Mouse (Mus musculus) CH12.LX (cell line): ENCODE results near the gene Rasgrp2. TPM values are rescaled to one million over a fixed set of nuclear protein-coding genes. Genes with fewer than 3 reads are reported as not detected.
A peak's percentile ranks its signal among the peaks of the same experiment; 100 is the strongest.

Experiments used
- DNase-seq: peaks from one replicate; pipeline ENCODE4 v3.0.0-alpha.2; 2013; ENCODE audit errors: extremely low read depth
- H3K27ac ChIP-seq: 2 replicates; pipeline ENCODE4 v1.5.1; 2012; ENCODE audit warnings: low read depth, mild to moderate bottlenecking, control low read depth, moderate library complexity; ENCODE audit not compliant: insufficient read depth
- H3K27me3 ChIP-seq: replicated peaks from 2 replicates; pipeline ENCODE3; 2012; ENCODE audit warnings: inconsistent platforms
- H3K36me3 ChIP-seq, 2 experiments: replicated peaks in 1 of 2; 2 replicates each; pipeline versions ENCODE3 to v1.6.1; 2012; ENCODE audit warnings: inconsistent platforms in 1 of 2, low read length in 1 of 2, mild to moderate bottlenecking in 1 of 2, mixed read lengths in 1 of 2, moderate library complexity in 1 of 2; ENCODE audit not compliant: control insufficient read depth in 1 of 2, insufficient read depth in 1 of 2
- H3K4me1 ChIP-seq, 2 experiments: 2 replicates each; pipeline ENCODE4 v1.6.1; 2012; ENCODE audit warnings: inconsistent platforms in 1 of 2, moderate library complexity in 1 of 2; ENCODE audit not compliant: insufficient read depth in 2 of 2, control insufficient read depth in 1 of 2
- H3K4me2 ChIP-seq: 2 replicates; pipeline ENCODE4 v1.6.1; 2012; ENCODE audit warnings: low read depth, mild to moderate bottlenecking, control low read depth; ENCODE audit not compliant: poor library complexity, insufficient read depth, severe bottlenecking
- H3K4me3 ChIP-seq, 3 experiments: fragments of 150-350 bp in 1 of 3; sonication (generic) in 1 of 3; replicated peaks in 1 of 3; 2 replicates each; pipeline versions ENCODE3 to v1.5.1; 2011 to 2012; ENCODE audit warnings: low read depth in 2 of 3, low read length in 2 of 3, mild to moderate bottlenecking in 2 of 3, moderate library complexity in 2 of 3, control low read depth in 1 of 3, improper control_type of control experiment in 1 of 3, inconsistent platforms in 1 of 3, mixed read lengths in 1 of 3; ENCODE audit not compliant: poor library complexity in 1 of 3
- H3K79me2 ChIP-seq: replicated peaks from 2 replicates; pipeline ENCODE4 v1.6.1; 2012; ENCODE audit warnings: mild to moderate bottlenecking, moderate library complexity; ENCODE audit not compliant: control insufficient read depth, poor library complexity, insufficient read depth, severe bottlenecking; ENCODE audit errors: extremely low read depth
- H3K9ac ChIP-seq: 2 replicates; pipeline ENCODE4 v1.6.1; 2012; ENCODE audit warnings: low read depth, mild to moderate bottlenecking, control low read depth, moderate library complexity; ENCODE audit not compliant: insufficient read depth
- H3K9me3 ChIP-seq: replicated peaks from 2 replicates; pipeline ENCODE3; 2012; ENCODE audit warnings: low read length, inconsistent platforms, mixed read lengths
- BHLHE40 ChIP-seq: IDR thresholded peaks from 2 replicates; pipeline ENCODE4 v1.6.1; 2011; ENCODE audit warnings: mild to moderate bottlenecking, low read depth, low read length, improper control_type of control experiment
- CHD1 ChIP-seq: IDR thresholded peaks from 2 replicates; pipeline ENCODE4 v1.6.1; 2012; ENCODE audit warnings: low read depth, low read length, improper control_type of control experiment, inconsistent platforms
- CHD2 ChIP-seq: IDR thresholded peaks from 2 replicates; pipeline ENCODE4 v1.6.1; 2011; ENCODE audit warnings: low read length, improper control_type of control experiment
- CTCF ChIP-seq, 2 experiments: IDR thresholded peaks in 1 of 2; conservative IDR thresholded peaks in 1 of 2; 2 replicates each; pipeline ENCODE4 v1.5.1; 2011 to 2012; ENCODE audit warnings: low read depth in 2 of 2, low read length in 2 of 2, improper control_type of control experiment in 1 of 2, inconsistent platforms in 1 of 2, mild to moderate bottlenecking in 1 of 2, moderate library complexity in 1 of 2
- E2F4 ChIP-seq: IDR thresholded peaks from 2 replicates; pipeline ENCODE4 v1.6.1; 2011; ENCODE audit warnings: low read depth, low read length, improper control_type of control experiment; ENCODE audit not compliant: insufficient replicate concordance
- ELF1 ChIP-seq: IDR thresholded peaks from 2 replicates; pipeline ENCODE4 v1.6.1; 2014; ENCODE audit warnings: low read depth, mild to moderate bottlenecking, inconsistent platforms, low read length, improper control_type of control experiment
- EP300 ChIP-seq: IDR thresholded peaks from 2 replicates; pipeline ENCODE4 v1.6.1; 2011; ENCODE audit warnings: low read length, improper control_type of control experiment
- ETS1 ChIP-seq: conservative IDR thresholded peaks from 2 replicates; pipeline ENCODE4 v1.6.1; 2012; ENCODE audit warnings: low read depth, mild to moderate bottlenecking, inconsistent platforms, low read length, improper control_type of control experiment, moderate library complexity
- GABPA ChIP-seq: IDR thresholded peaks from 2 replicates; pipeline ENCODE4 v1.6.1; 2012; ENCODE audit warnings: low read depth, low read length, improper control_type of control experiment, inconsistent platforms; ENCODE audit not compliant: insufficient replicate concordance
- HCFC1 ChIP-seq: IDR thresholded peaks from 2 replicates; pipeline ENCODE4 v1.6.1; 2012; ENCODE audit warnings: low read depth, mild to moderate bottlenecking, inconsistent platforms, low read length, improper control_type of control experiment
- IRF4 ChIP-seq: IDR thresholded peaks from 2 replicates; pipeline ENCODE4 v1.6.1; 2014; ENCODE audit warnings: low read depth, mild to moderate bottlenecking, inconsistent platforms, low read length, improper control_type of control experiment
- JUN ChIP-seq: IDR thresholded peaks from 2 replicates; pipeline ENCODE4 v1.6.1; 2011; ENCODE audit warnings: low read depth, mild to moderate bottlenecking, low read length, improper control_type of control experiment, moderate library complexity; ENCODE audit not compliant: insufficient read depth
- JUND ChIP-seq: conservative IDR thresholded peaks from 2 replicates; pipeline ENCODE4 v1.6.1; 2011; ENCODE audit warnings: low read depth, low read length, improper control_type of control experiment
- KAT2A ChIP-seq: IDR thresholded peaks from 2 replicates; pipeline ENCODE4 v1.6.1; 2012; ENCODE audit warnings: low read length, improper control_type of control experiment, inconsistent platforms; ENCODE audit not compliant: insufficient replicate concordance
- MAFK ChIP-seq: IDR thresholded peaks from 2 replicates; pipeline ENCODE4 v1.6.1; 2011; ENCODE audit warnings: low read length, improper control_type of control experiment; ENCODE audit not compliant: insufficient replicate concordance
- MAX ChIP-seq: IDR thresholded peaks from 2 replicates; pipeline ENCODE4 v1.6.1; 2011; ENCODE audit warnings: low read length, improper control_type of control experiment
- MAZ ChIP-seq: IDR thresholded peaks from 2 replicates; pipeline ENCODE4 v1.6.1; 2012; ENCODE audit warnings: low read depth, mild to moderate bottlenecking, inconsistent platforms, low read length, improper control_type of control experiment, moderate library complexity
- MEF2A ChIP-seq: IDR thresholded peaks from 2 replicates; pipeline ENCODE4 v1.6.1; 2014; ENCODE audit warnings: low read depth, mild to moderate bottlenecking, inconsistent platforms, low read length, improper control_type of control experiment, borderline replicate concordance
- MXI1 ChIP-seq: IDR thresholded peaks from 2 replicates; pipeline ENCODE4 v1.6.1; 2011; ENCODE audit warnings: mild to moderate bottlenecking, low read depth, low read length, improper control_type of control experiment
- MYC ChIP-seq: IDR thresholded peaks from 2 replicates; pipeline ENCODE4 v1.6.1; 2011; ENCODE audit warnings: low read depth, mild to moderate bottlenecking, improper control_type of control experiment, low read length
- NELFE ChIP-seq: IDR thresholded peaks from 2 replicates; pipeline ENCODE4 v1.6.1; 2011; ENCODE audit warnings: low read depth, low read length, improper control_type of control experiment
- NRF1 ChIP-seq: IDR thresholded peaks from 2 replicates; pipeline ENCODE4 v1.6.1; 2014; ENCODE audit warnings: low read depth, mild to moderate bottlenecking, inconsistent platforms, low read length, improper control_type of control experiment, moderate library complexity
- PAX5 ChIP-seq: IDR thresholded peaks from 2 replicates; pipeline ENCODE4 v1.6.1; 2012; ENCODE audit warnings: low read length, inconsistent platforms, mixed read lengths
- POLR2A ChIP-seq: IDR thresholded peaks from 2 replicates; pipeline ENCODE4 v1.6.1; 2011; ENCODE audit warnings: low read depth, mild to moderate bottlenecking, improper control_type of control experiment, low read length
- POLR2AphosphoS2 ChIP-seq: IDR thresholded peaks from 2 replicates; pipeline ENCODE4 v1.6.1; 2011; ENCODE audit warnings: low read depth, low read length, improper control_type of control experiment
- RAD21 ChIP-seq: IDR thresholded peaks from 2 replicates; pipeline ENCODE4 v1.6.1; 2011; ENCODE audit warnings: low read depth, mild to moderate bottlenecking, low read length, improper control_type of control experiment, moderate library complexity
- RCOR1 ChIP-seq: conservative IDR thresholded peaks from 2 replicates; pipeline ENCODE4 v1.6.1; 2012; ENCODE audit warnings: low read depth, mild to moderate bottlenecking, inconsistent platforms, low read length, improper control_type of control experiment
- SIN3A ChIP-seq: IDR thresholded peaks from 2 replicates; pipeline ENCODE4 v1.6.1; 2012; ENCODE audit warnings: low read length, improper control_type of control experiment, inconsistent platforms
- SMC3 ChIP-seq: IDR thresholded peaks from 2 replicates; pipeline ENCODE4 v1.6.1; 2011; ENCODE audit warnings: low read depth, low read length, improper control_type of control experiment
- TBP ChIP-seq: conservative IDR thresholded peaks from 2 replicates; pipeline ENCODE4 v1.6.1; 2011; ENCODE audit warnings: low read depth, low read length, improper control_type of control experiment
- TCF12 ChIP-seq: IDR thresholded peaks from 2 replicates; pipeline ENCODE4 v1.6.1; 2014; ENCODE audit warnings: low read depth, mild to moderate bottlenecking, inconsistent platforms, low read length, improper control_type of control experiment
- UBTF ChIP-seq: IDR thresholded peaks from 2 replicates; pipeline ENCODE4 v1.6.1; 2012; ENCODE audit warnings: low read depth, mild to moderate bottlenecking, inconsistent platforms, low read length, improper control_type of control experiment, moderate library complexity
- USF1 ChIP-seq: IDR thresholded peaks from 2 replicates; pipeline ENCODE4 v1.6.1; 2014; ENCODE audit warnings: low read depth, mild to moderate bottlenecking, inconsistent platforms, low read length, improper control_type of control experiment
- USF2 ChIP-seq: conservative IDR thresholded peaks from 2 replicates; pipeline ENCODE4 v1.6.1; 2011; ENCODE audit warnings: low read depth, low read length, improper control_type of control experiment
- ZC3H11A ChIP-seq: IDR thresholded peaks from 2 replicates; pipeline ENCODE4 v1.6.1; 2012; ENCODE audit warnings: low read depth, mild to moderate bottlenecking, inconsistent platforms, low read length, improper control_type of control experiment
- ZKSCAN1 ChIP-seq: IDR thresholded peaks from 2 replicates; pipeline ENCODE4 v1.6.1; 2012; ENCODE audit warnings: low read depth, inconsistent platforms, low read length, improper control_type of control experiment, borderline replicate concordance
- ZMIZ1 ChIP-seq: IDR thresholded peaks from 2 replicates; pipeline ENCODE4 v1.6.1; 2012; ENCODE audit warnings: low read depth, mild to moderate bottlenecking, inconsistent platforms, low read length, improper control_type of control experiment
- ZNF384 ChIP-seq: IDR thresholded peaks from 2 replicates; pipeline ENCODE4 v1.6.1; 2012; ENCODE audit warnings: low read depth, low read length, improper control_type of control experiment, inconsistent platforms
- dilution Hi-C: fragments of 300-500 bp; cut with MboI; formaldehyde crosslinking; loops from 2 replicates; pipeline ENCODE4 v1.14.3; 2020; ENCODE audit warnings: low sequenced_read_pairs; ENCODE audit not compliant: extremely low pct_unique_long_range_greater_than_20kb, extremely low pct_ligation_motif_present
- in situ Hi-C: fragments of 300-500 bp; cut with MboI; formaldehyde crosslinking; loops from 3 replicates; pipeline ENCODE4 v1.14.3; 2019; ENCODE audit warnings: low sequenced_read_pairs, low pct_ligation_motif_present, low pct_unique_long_range_greater_than_20kb, mixed read lengths
- polyA plus RNA-seq: library from polyadenylated mRNA; unstranded; fragments of >175 nt; gene quantifications from 2 replicates; pipeline ENCODE4 v1.2.1, GENCODE M21; 2012; ENCODE audit warnings: low read depth; ENCODE audit not compliant: insufficient read length
- total RNA-seq, 2 experiments: library from RNA; depleted of rRNA; stranded (reverse); fragments of 300-350 nt in 1 of 2; fragments of >200 nt in 1 of 2; gene quantifications; 2 replicates each; pipeline ENCODE4 v1.2.3; 2012 to 2014

Gene Rasgrp2
- total and polyA plus RNA-seq, 3 experiments = 9.3 to 26.0 (median 16.9) TPM

- Histone ChIP-seq H3K4me1 (peaks cover 4 to 39% of the 10 kb centered on the region in 2 experiments), H3K9ac (peak overlapping the region; percentile 51; the same call in 1 of the 2 replicates), H3K4me3 (peak overlapping the region in 2 of 3 experiments; percentile 53 to 62), H3K27ac (no peak overlapping the region), H3K79me2 (no peaks in the 10 kb centered on the region), H3K4me2 (peak overlapping the region; percentile 90), H3K27me3 (no peaks in the 10 kb centered on the region)
- dilution Hi-C loops = no loop called here
- DNase-seq = peak; percentile 75
- peak; percentile 74; the same call in 1 of the 2 replicates for TF ChIP-seq EP300
- TF ChIP-seq ZC3H11A = no peak
- TF ChIP-seq USF2 = no peak
- TF ChIP-seq NELFE = no peak
- TF ChIP-seq GABPA = no peak
- no peak for TF ChIP-seq UBTF
- TF ChIP-seq POLR2AphosphoS2 = no peak
- TF ChIP-seq MAZ = no peak
- peak; percentile 99 for TF ChIP-seq TCF12
- no peak for TF ChIP-seq KAT2A
- peak; percentile 28; the same call in 1 of the 2 replicates for TF ChIP-seq BHLHE40
- TF ChIP-seq PAX5 = no peak
- no peak for TF ChIP-seq RAD21
- TF ChIP-seq E2F4 = no peak
- peak; percentile 91 for TF ChIP-seq MEF2A
- TF ChIP-seq JUND = no peak
- no peak for TF ChIP-seq MXI1
- peak; percentile 56 for TF ChIP-seq ETS1
- TF ChIP-seq ZMIZ1 = no peak
- peak; percentile 92 for TF ChIP-seq IRF4
- no peak for TF ChIP-seq MAFK
- TF ChIP-seq ELF1 = peak; percentile 61; the same call in 1 of the 2 replicates
- no peak for TF ChIP-seq CTCF (conservative IDR thresholded peaks at IDR 0.05 in 1 of 2, IDR thresholded peaks at IDR 0.05 in 1 of 2; ENCODE audit: low read depth in 2 of 2, low read length in 2 of 2)
- peak; percentile 50 for TF ChIP-seq POLR2A
- no peak; the same call in 1 of the 2 replicates for TF ChIP-seq RCOR1
- TF ChIP-seq NRF1 = peak; percentile 25; the same call in 1 of the 2 replicates
- TF ChIP-seq USF1 = no peak
- TF ChIP-seq ZNF384 = no peak
- peak; percentile 22; the same call in 1 of the 2 replicates for TF ChIP-seq JUN
- TF ChIP-seq TBP = 0 out of 2 replicates have a peak, but pooled peaks have one; percentile 55
- no peak for TF ChIP-seq MYC
- no peak for TF ChIP-seq SIN3A
- no peak; the same call in 1 of the 2 replicates for TF ChIP-seq MAX
- peak; percentile 54; the same call in 1 of the 2 replicates for TF ChIP-seq CHD2
- no peak for TF ChIP-seq CHD1
- TF ChIP-seq SMC3 = no peak
- TF ChIP-seq HCFC1 = no peak
- no peak for TF ChIP-seq ZKSCAN1
- TF ChIP-seq, all 38 proteins: peak for 12
- Histone ChIP-seq H3K9me3 (no peaks in the 10 kb centered on the region), H3K36me3 (peaks cover 0 to 18% of the 10 kb centered on the region in 2 experiments)
- in situ Hi-C loops = no loop called here
Observed at GRCm38 (mm10) chr19:6398447-6399284, 474 bp upstream of the Rasgrp2 start.
